Mouse (Mus musculus) hindbrain, embryonic 16.5 days (tissue): ENCODE measurements around the gene Abhd4. TPM values are rescaled to one million over a fixed set of nuclear protein-coding genes. Genes with fewer than 3 reads are reported as not detected.

Experiments
- ATAC-seq: fragments of 200-750 bp; cut with Nextera tagmentation; 2 replicates; pipeline ENCODE4 v1.8.0; 2017; ENCODE audit warnings: moderate TSS enrichment, moderate library complexity
- H3K27ac ChIP-seq: fragments of 300-500 bp; sonication (generic); 2 replicates; pipeline ENCODE4 v1.5.1; 2014; ENCODE audit warnings: low read depth, mild to moderate bottlenecking, control low read depth, low read length, moderate library complexity
- H3K27me3 ChIP-seq: fragments of 300-500 bp; sonication (generic); replicated peaks from 2 replicates; pipeline ENCODE4 v1.6.1; 2014; ENCODE audit warnings: low read length; ENCODE audit not compliant: control insufficient read depth, insufficient read depth
- H3K36me3 ChIP-seq: fragments of 300-500 bp; sonication (generic); 2 replicates; pipeline ENCODE4 v1.6.1; 2014; ENCODE audit warnings: mild to moderate bottlenecking, low read length, moderate library complexity, mixed read lengths; ENCODE audit not compliant: control insufficient read depth, insufficient read depth
- H3K4me1 ChIP-seq: fragments of 300-500 bp; sonication (generic); 2 replicates; pipeline ENCODE4 v1.6.1; 2014; ENCODE audit warnings: low read depth, low read length; ENCODE audit not compliant: control insufficient read depth, insufficient read depth
- H3K4me2 ChIP-seq: fragments of 300-500 bp; sonication (generic); 2 replicates; pipeline ENCODE4 v1.6.1; 2014; ENCODE audit warnings: mild to moderate bottlenecking, low read length, control low read depth, moderate library complexity
- H3K4me3 ChIP-seq: fragments of 300-500 bp; sonication (generic); 2 replicates; pipeline ENCODE4 v1.5.1; 2014; ENCODE audit warnings: mild to moderate bottlenecking, low read length, control low read depth, moderate library complexity
- H3K9ac ChIP-seq: fragments of 300-500 bp; sonication (generic); 2 replicates; pipeline ENCODE4 v1.6.1; 2014; ENCODE audit warnings: low read depth, mild to moderate bottlenecking, control low read depth, low read length, moderate library complexity
- H3K9me3 ChIP-seq: fragments of 300-500 bp; sonication (generic); 2 replicates; pipeline ENCODE4 v1.6.1; 2014; ENCODE audit warnings: mild to moderate bottlenecking, low read length, moderate library complexity; ENCODE audit not compliant: control insufficient read depth
- WGBS: fragments of 180-500 bp; shearing (Covaris S2); extraction: QIAGEN DNeasy Blood & Tissue Kit; methylation state at CpG from one replicate; pipeline ENCODE4 v1.1.7; 2014; 5-methylcytosine and 5-hydroxymethylcytosine counted together
- polyA plus RNA-seq: library from polyadenylated mRNA; unstranded; fragments of >200 nt; fragmentation: Nextera tagmentation; extraction: Ambion mirVana; gene quantifications from 2 replicates; pipeline ENCODE4 v1.2.1, GENCODE M21; 2015

Abhd4 gene
- polyA plus RNA-seq, 1 experiment from 2014 or later: 75.2 TPM

- no peaks in the 10 kb centered on the region for H3K9me3 ChIP-seq
- WGBS: 33% methylated on average over 9 of the region's 9 CpGs
- ATAC-seq: no peak
- no peaks in the 10 kb centered on the region for H3K27me3 ChIP-seq
- H3K27ac ChIP-seq: peak overlapping the region; percentile 36; the same call in 1 of the 2 replicates
- no peak overlapping the region for H3K4me2 ChIP-seq
- no peak overlapping the region for H3K4me3 ChIP-seq
- no peak overlapping the region for H3K9ac ChIP-seq
- no peaks in the 10 kb centered on the region for H3K36me3 ChIP-seq
- peaks cover 13% of the 10 kb centered on the region for H3K4me1 ChIP-seq
These were observed 21.0 kb upstream of the Abhd4 start for GRCm38 (mm10) chr14:54232811-54233558.

GRCm38 (mm10) chr14:54233559-54234143 lies 20.3 kb upstream of the Abhd4 start:
- no peak overlapping the region for H3K4me3 ChIP-seq
- H3K27ac ChIP-seq: no peak overlapping the region
- H3K9ac ChIP-seq: no peak overlapping the region
- no peaks in the 10 kb centered on the region for H3K9me3 ChIP-seq
- no peak for ATAC-seq
- H3K27me3 ChIP-seq: no peaks in the 10 kb centered on the region
- no peak overlapping the region for H3K4me2 ChIP-seq
- peaks cover 9% of the 10 kb centered on the region for H3K4me1 ChIP-seq
- H3K36me3 ChIP-seq: no peaks in the 10 kb centered on the region
- 70% methylated on average over 16 of the region's 16 CpGs for WGBS

- H3K4me3 ChIP-seq: no peak overlapping the region
- H3K4me1 ChIP-seq: peaks cover 2% of the 10 kb centered on the region; the same call in 1 of the 2 replicates
- no peak overlapping the region for H3K4me2 ChIP-seq
- no peaks in the 10 kb centered on the region for H3K9me3 ChIP-seq
- H3K27me3 ChIP-seq: no peaks in the 10 kb centered on the region
- WGBS: 67% methylated on average over 20 of the region's 20 CpGs
- no peak overlapping the region for H3K9ac ChIP-seq
- ATAC-seq: no peak
- no peaks in the 10 kb centered on the region for H3K36me3 ChIP-seq
- no peak overlapping the region for H3K27ac ChIP-seq
These were observed 19.6 kb upstream of the Abhd4 start for GRCm38 (mm10) chr14:54234231-54235040.

GRCm38 (mm10) chr14:54235825-54236540 lies 18.0 kb upstream of the Abhd4 start:
- ATAC-seq: no peak
- Histone ChIP-seq H3K4me2 (no peak overlapping the region), H3K9me3 (no peaks in the 10 kb centered on the region), H3K27ac (no peak overlapping the region), H3K4me1 (peaks cover 2% of the 10 kb centered on the region; the same call in 1 of the 2 replicates), H3K9ac (no peak overlapping the region), H3K4me3 (no peak overlapping the region), H3K27me3 (no peaks in the 10 kb centered on the region), H3K36me3 (peaks cover 6% of the 10 kb centered on the region; the same call in 1 of the 2 replicates)
- 72% methylated on average over 5 of the region's 5 CpGs for WGBS

- ATAC-seq: no peak
- no peak overlapping the region for H3K4me2 ChIP-seq
- H3K27me3 ChIP-seq: no peaks in the 10 kb centered on the region
- no peak overlapping the region for H3K4me3 ChIP-seq
- H3K4me1 ChIP-seq: peaks cover 2% of the 10 kb centered on the region; the same call in 1 of the 2 replicates
- peaks cover 15% of the 10 kb centered on the region for H3K36me3 ChIP-seq
- 85% methylated on average over 5 of the region's 5 CpGs for WGBS
- H3K9ac ChIP-seq: no peak overlapping the region
- no peaks in the 10 kb centered on the region for H3K9me3 ChIP-seq
- H3K27ac ChIP-seq: no peak overlapping the region
These were observed 17.1 kb upstream of the Abhd4 start for GRCm38 (mm10) chr14:54236881-54237280.

GRCm38 (mm10) chr14:54239002-54239736 lies 14.8 kb upstream of the Abhd4 start:
- H3K36me3 ChIP-seq: peaks cover 24% of the 10 kb centered on the region
- 23% methylated on average over 7 of the region's 7 CpGs for WGBS
- peaks cover 3% of the 10 kb centered on the region; the same call in 1 of the 2 replicates for H3K4me1 ChIP-seq
- H3K27me3 ChIP-seq: no peaks in the 10 kb centered on the region
- peak; percentile 48 for ATAC-seq
- no peak overlapping the region for H3K27ac ChIP-seq
- H3K9me3 ChIP-seq: no peaks in the 10 kb centered on the region
- no peak overlapping the region for H3K4me2 ChIP-seq
- H3K4me3 ChIP-seq: no peak overlapping the region
- H3K9ac ChIP-seq: no peak overlapping the region

- peaks cover 5% of the 10 kb centered on the region; the same call in 1 of the 2 replicates for H3K4me1 ChIP-seq
- no peak overlapping the region for H3K4me3 ChIP-seq
- H3K4me2 ChIP-seq: no peak overlapping the region
- no peak overlapping the region for H3K9ac ChIP-seq
- no peak overlapping the region for H3K27ac ChIP-seq
- ATAC-seq: no peak
- 74% methylated on average over 5 of the region's 5 CpGs for WGBS
- H3K9me3 ChIP-seq: no peaks in the 10 kb centered on the region
- no peaks in the 10 kb centered on the region for H3K27me3 ChIP-seq
- peaks cover 24% of the 10 kb centered on the region for H3K36me3 ChIP-seq
These were observed 13.4 kb upstream of the Abhd4 start for GRCm38 (mm10) chr14:54240542-54240941.

- Histone ChIP-seq H3K4me2 (no peak overlapping the region), H3K27me3 (no peaks in the 10 kb centered on the region), H3K9ac (no peak overlapping the region), H3K4me3 (no peak overlapping the region), H3K9me3 (no peaks in the 10 kb centered on the region), H3K27ac (peak overlapping the region; percentile 48; the same call in 1 of the 2 replicates), H3K36me3 (peaks cover 29% of the 10 kb centered on the region), H3K4me1 (peaks cover 9% of the 10 kb centered on the region)
- WGBS: 46% methylated on average over 3 of the region's 3 CpGs
- ATAC-seq: no peak
These were observed 9.8 kb upstream of the Abhd4 start for GRCm38 (mm10) chr14:54244183-54244582.
